Mouse (Mus musculus): ENCODE measurements around the gene Pomgnt2. TPM values are rescaled to one million over a fixed set of nuclear protein-coding genes. Genes with fewer than 3 reads are reported as not detected.

Gene Pomgnt2
- total RNA-seq, 1 experiment = 12.9 TPM

DNA sequence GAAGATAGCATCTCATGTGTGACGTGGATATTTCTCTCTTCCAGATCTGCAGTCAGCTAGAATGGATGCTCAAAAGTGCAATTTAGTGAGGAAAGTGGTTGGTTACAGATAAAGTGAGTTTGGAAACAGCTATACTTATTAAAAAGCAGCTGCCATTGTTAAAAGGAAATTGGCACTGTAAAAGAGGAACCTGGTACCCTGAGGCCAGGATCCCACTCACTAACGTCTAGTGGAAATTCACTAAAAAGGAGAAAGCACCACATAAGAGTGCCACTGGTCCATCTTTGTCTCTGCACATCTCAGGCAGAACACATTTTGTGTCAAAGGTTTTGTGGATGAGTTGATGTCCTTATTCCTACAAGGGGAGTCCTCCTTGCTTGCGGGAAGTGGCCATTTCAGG lies 53.3 kb downstream of the Pomgnt2 start:
- H3K27ac ChIP-seq (ENCODE audit: insufficient read depth, low read depth, low read length, poor library complexity, severe bottlenecking) = no peak overlapping the region
- in situ Hi-C loops (cut with MboI; ENCODE audit: low sequenced_read_pairs in 2 of 2, unreplicated experiment in 2 of 2) = no loop called here
- H3K4me3 ChIP-seq (ENCODE audit: insufficient read depth in 1 of 2, low read depth in 1 of 2, low read length in 2 of 2, poor library complexity in 1 of 2, severe bottlenecking in 1 of 2) = no peak overlapping the region
- no peaks in the 10 kb centered on the region for H3K36me3 ChIP-seq (ENCODE audit: control insufficient read depth, insufficient read depth, low read length, poor library complexity, severe bottlenecking)
- no peak for TF ChIP-seq ZNF384 (IDR thresholded peaks at IDR 0.05; ENCODE audit: low read depth, low read length)
- no peak for TF ChIP-seq ZC3H11A (IDR thresholded peaks at IDR 0.05; ENCODE audit: borderline replicate concordance, low read depth, low read length)
- no peak for TF ChIP-seq MAFK (IDR thresholded peaks at IDR 0.05; ENCODE audit: insufficient read depth, low read depth, low read length)
- TF ChIP-seq HCFC1 (IDR thresholded peaks at IDR 0.05; ENCODE audit: borderline replicate concordance, insufficient read depth, low read length) = no peak
- no peak for TF ChIP-seq CHD2 (IDR thresholded peaks at IDR 0.05; ENCODE audit: low read depth, low read length)
- no peaks in the 10 kb centered on the region for H3K4me1 ChIP-seq (ENCODE audit: control insufficient read depth in 2 of 2, insufficient read depth in 2 of 2, low read length in 2 of 2, poor library complexity in 1 of 2)
- no peaks in the 10 kb centered on the region for H3K9me3 ChIP-seq (ENCODE audit: control insufficient read depth, insufficient read depth, low read depth, low read length)
- no peak for DNase-seq (ENCODE audit: low read depth, low spot score)
- H3K9ac ChIP-seq (ENCODE audit: insufficient read depth, low read depth, low read length, poor library complexity, severe bottlenecking) = no peak overlapping the region

DNA sequence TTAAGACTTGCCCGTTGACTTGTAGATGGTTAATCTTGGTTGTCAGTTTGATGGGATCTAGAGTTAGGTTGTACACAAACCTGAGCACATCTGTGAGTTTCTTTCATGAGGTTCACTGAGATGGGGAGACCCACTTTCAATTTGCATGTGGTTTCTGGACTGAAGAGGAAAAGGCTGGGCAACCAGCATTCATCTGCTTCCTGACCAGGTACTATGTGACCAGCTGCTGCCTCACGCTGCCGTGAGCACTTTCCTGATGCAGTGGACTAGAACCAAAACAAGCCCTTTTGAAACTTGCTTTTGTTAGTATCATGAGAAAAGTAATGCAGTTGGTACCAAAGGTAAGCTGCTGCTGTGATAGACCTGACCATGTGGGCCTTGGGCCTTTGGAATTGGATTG lies 53.9 kb downstream of the Pomgnt2 start:
- TF ChIP-seq CHD2 (IDR thresholded peaks at IDR 0.05; ENCODE audit: low read depth, low read length) = no peak
- TF ChIP-seq HCFC1 (IDR thresholded peaks at IDR 0.05; ENCODE audit: borderline replicate concordance, insufficient read depth, low read length) = no peak
- no peak for TF ChIP-seq MAFK (IDR thresholded peaks at IDR 0.05; ENCODE audit: insufficient read depth, low read depth, low read length)
- TF ChIP-seq ZC3H11A (IDR thresholded peaks at IDR 0.05; ENCODE audit: borderline replicate concordance, low read depth, low read length) = no peak
- TF ChIP-seq ZNF384 (IDR thresholded peaks at IDR 0.05; ENCODE audit: low read depth, low read length) = no peak
- Histone ChIP-seq H3K36me3 (ENCODE audit: control insufficient read depth, insufficient read depth, low read length, poor library complexity, severe bottlenecking) (no peaks in the 10 kb centered on the region), H3K9ac (ENCODE audit: insufficient read depth, low read depth, low read length, poor library complexity, severe bottlenecking) (no peak overlapping the region), H3K4me1 (ENCODE audit: control insufficient read depth in 2 of 2, insufficient read depth in 2 of 2, low read length in 2 of 2, poor library complexity in 1 of 2) (no peaks in the 10 kb centered on the region), H3K4me3 (ENCODE audit: insufficient read depth in 1 of 2, low read depth in 1 of 2, low read length in 2 of 2, poor library complexity in 1 of 2, severe bottlenecking in 1 of 2) (no peak overlapping the region), H3K9me3 (ENCODE audit: control insufficient read depth, insufficient read depth, low read depth, low read length) (no peaks in the 10 kb centered on the region), H3K27ac (ENCODE audit: insufficient read depth, low read depth, low read length, poor library complexity, severe bottlenecking) (no peak overlapping the region)
- DNase-seq (ENCODE audit: low read depth, low spot score) = no peak
- in situ Hi-C loops (cut with MboI; ENCODE audit: low sequenced_read_pairs in 2 of 2, unreplicated experiment in 2 of 2) = no loop called here

DNA sequence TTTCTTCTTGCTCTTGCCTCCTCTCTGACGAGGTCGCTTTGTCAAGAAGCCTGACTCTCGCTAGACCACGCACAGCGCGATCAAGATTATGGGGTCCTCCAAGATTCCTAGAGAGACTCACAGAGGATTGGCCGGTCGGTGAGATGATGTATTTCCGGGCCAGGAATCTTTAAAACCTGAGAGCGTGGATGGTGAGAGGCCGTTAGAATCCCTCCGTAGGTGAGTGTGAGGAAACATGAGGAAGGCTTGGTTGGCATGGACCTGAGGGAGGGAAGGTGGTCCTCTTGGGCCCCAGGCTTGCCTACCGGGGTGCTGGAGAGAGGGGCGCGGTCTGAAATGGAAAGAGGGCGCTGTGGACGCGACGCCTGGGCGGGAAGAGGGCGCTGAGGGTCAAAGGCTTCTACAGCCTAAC lies 59.0 kb downstream of the Pomgnt2 start:
- Histone ChIP-seq H3K27ac (ENCODE audit: insufficient read depth, low read depth, low read length, poor library complexity, severe bottlenecking) (no peak overlapping the region), H3K4me3 (ENCODE audit: insufficient read depth in 1 of 2, low read depth in 1 of 2, low read length in 2 of 2, poor library complexity in 1 of 2, severe bottlenecking in 1 of 2) (peak overlapping the region in 1 of 2 experiments; percentile 34; a peak in 2 of 4 replicates), H3K4me1 (ENCODE audit: control insufficient read depth in 2 of 2, insufficient read depth in 2 of 2, low read length in 2 of 2, poor library complexity in 1 of 2) (no peaks in the 10 kb centered on the region), H3K36me3 (ENCODE audit: control insufficient read depth, insufficient read depth, low read length, poor library complexity, severe bottlenecking) (no peaks in the 10 kb centered on the region), H3K9ac (ENCODE audit: insufficient read depth, low read depth, low read length, poor library complexity, severe bottlenecking) (no peak overlapping the region), H3K9me3 (ENCODE audit: control insufficient read depth, insufficient read depth, low read depth, low read length) (no peaks in the 10 kb centered on the region)
- TF ChIP-seq MAFK (IDR thresholded peaks at IDR 0.05; ENCODE audit: insufficient read depth, low read depth, low read length) (no peak), HCFC1 (IDR thresholded peaks at IDR 0.05; ENCODE audit: borderline replicate concordance, insufficient read depth, low read length) (no peak), CHD2 (IDR thresholded peaks at IDR 0.05; ENCODE audit: low read depth, low read length) (no peak), ZC3H11A (IDR thresholded peaks at IDR 0.05; ENCODE audit: borderline replicate concordance, low read depth, low read length) (no peak), ZNF384 (IDR thresholded peaks at IDR 0.05; ENCODE audit: low read depth, low read length) (no peak)
- in situ Hi-C loops (cut with MboI; ENCODE audit: low sequenced_read_pairs in 2 of 2, unreplicated experiment in 2 of 2) = no loop called here
- DNase-seq (ENCODE audit: low read depth, low spot score) = no peak

DNA sequence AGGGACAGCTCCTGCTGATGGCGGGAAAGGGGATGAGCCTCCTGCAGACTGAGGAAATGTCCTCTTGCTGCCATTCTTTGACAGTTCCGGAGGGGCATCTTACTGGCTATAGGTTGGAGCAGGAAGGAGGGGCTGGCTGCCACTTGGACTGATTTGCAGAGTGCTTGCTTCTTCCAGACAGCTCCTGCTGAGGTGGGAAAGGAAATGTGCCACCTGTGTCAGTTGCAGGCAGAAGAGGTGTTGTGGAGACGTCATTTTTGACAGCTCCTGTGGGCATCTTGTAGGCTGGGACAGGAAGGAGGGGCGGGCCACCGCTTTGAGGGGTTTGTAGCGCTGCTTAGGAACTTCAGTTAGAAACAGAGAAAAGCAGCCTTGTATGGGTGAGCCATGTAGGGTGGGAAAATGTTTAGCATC lies 59.5 kb downstream of the Pomgnt2 start:
- no peaks in the 10 kb centered on the region for H3K36me3 ChIP-seq (ENCODE audit: control insufficient read depth, insufficient read depth, low read length, poor library complexity, severe bottlenecking)
- H3K9me3 ChIP-seq (ENCODE audit: control insufficient read depth, insufficient read depth, low read depth, low read length) = no peaks in the 10 kb centered on the region
- no peak overlapping the region for H3K9ac ChIP-seq (ENCODE audit: insufficient read depth, low read depth, low read length, poor library complexity, severe bottlenecking)
- H3K4me1 ChIP-seq (ENCODE audit: control insufficient read depth in 2 of 2, insufficient read depth in 2 of 2, low read length in 2 of 2, poor library complexity in 1 of 2) = no peaks in the 10 kb centered on the region
- no peak for DNase-seq (ENCODE audit: low read depth, low spot score)
- in situ Hi-C loops (cut with MboI; ENCODE audit: low sequenced_read_pairs in 2 of 2, unreplicated experiment in 2 of 2) = no loop called here
- H3K4me3 ChIP-seq (ENCODE audit: insufficient read depth in 1 of 2, low read depth in 1 of 2, low read length in 2 of 2, poor library complexity in 1 of 2, severe bottlenecking in 1 of 2) = no peak overlapping the region
- no peak for TF ChIP-seq MAFK (IDR thresholded peaks at IDR 0.05; ENCODE audit: insufficient read depth, low read depth, low read length)
- no peak overlapping the region for H3K27ac ChIP-seq (ENCODE audit: insufficient read depth, low read depth, low read length, poor library complexity, severe bottlenecking)

DNA sequence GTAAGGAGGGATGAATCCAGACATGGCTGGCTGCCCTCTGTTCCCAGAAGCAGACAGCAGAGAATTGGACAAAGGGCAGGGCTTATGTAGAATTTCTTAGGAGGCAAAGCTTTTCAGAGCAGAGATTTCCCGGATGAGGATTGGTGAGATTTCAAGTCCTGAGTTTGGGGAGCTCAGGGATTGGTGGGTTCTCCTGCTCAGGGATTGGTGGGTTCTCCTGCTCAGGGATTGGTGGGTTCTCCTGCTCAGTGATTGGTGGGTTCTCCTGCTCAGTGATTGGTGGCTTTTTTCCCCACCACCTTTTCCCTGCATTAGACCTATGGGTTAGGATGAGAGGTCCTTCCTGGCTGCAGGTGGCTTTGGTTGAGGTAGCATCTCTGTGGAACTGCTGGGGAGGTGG lies 60.0 kb downstream of the Pomgnt2 start:
- Histone ChIP-seq H3K4me1 (ENCODE audit: control insufficient read depth in 2 of 2, insufficient read depth in 2 of 2, low read length in 2 of 2, poor library complexity in 1 of 2) (no peaks in the 10 kb centered on the region), H3K36me3 (ENCODE audit: control insufficient read depth, insufficient read depth, low read length, poor library complexity, severe bottlenecking) (no peaks in the 10 kb centered on the region), H3K9ac (ENCODE audit: insufficient read depth, low read depth, low read length, poor library complexity, severe bottlenecking) (no peak overlapping the region), H3K27ac (ENCODE audit: insufficient read depth, low read depth, low read length, poor library complexity, severe bottlenecking) (no peak overlapping the region), H3K9me3 (ENCODE audit: control insufficient read depth, insufficient read depth, low read depth, low read length) (no peaks in the 10 kb centered on the region), H3K4me3 (ENCODE audit: insufficient read depth in 1 of 2, low read depth in 1 of 2, low read length in 2 of 2, poor library complexity in 1 of 2, severe bottlenecking in 1 of 2) (peak overlapping the region in 1 of 2 experiments; percentile 3; a peak in 1 of 4 replicates)
- no peak for DNase-seq (ENCODE audit: low read depth, low spot score)
- in situ Hi-C loops (cut with MboI; ENCODE audit: low sequenced_read_pairs in 2 of 2, unreplicated experiment in 2 of 2) = no loop called here
- TF ChIP-seq ZNF384 (IDR thresholded peaks at IDR 0.05; ENCODE audit: low read depth, low read length) (no peak), CHD2 (IDR thresholded peaks at IDR 0.05; ENCODE audit: low read depth, low read length) (0 out of 2 replicates have a peak, but pooled peaks have one; percentile 42)

Data from ES-E14 (cell line).